In genomic region chr10:86365632-86366092, GRCm38 (mm10) we compare ENCODE assay signal across 7 mouse cellular contexts.
DNase-seq lines count a peak whose midpoint lies in the region; ATAC-seq and TF ChIP-seq lines count a peak whose summit lies in the region.

No protein-coding gene starts in this region.

- H3K27me3 ChIP-seq in hindbrain, embryonic 14.5 days (ENCODE audit: control insufficient read depth, insufficient read depth, low read length) = no peaks in the 10 kb centered on the region
- 0 out of 2 replicates have a peak, but pooled peaks cover 4% of the 10 kb centered on the region for H3K27me3 ChIP-seq in liver, embryonic 15.5 days

- H3K4me1 ChIP-seq in hindbrain, embryonic 14.5 days (replicated peaks; ENCODE audit: control insufficient read depth, insufficient read depth, low read length) = 0 out of 2 replicates have a peak, but pooled peaks cover 4% of the 10 kb centered on the region
- H3K4me1 ChIP-seq in liver, embryonic 15.5 days (replicated peaks) = peaks cover 14% of the 10 kb centered on the region

- H3K9me3 ChIP-seq in hindbrain, embryonic 14.5 days (ENCODE audit: control insufficient read depth, low read length) = no peaks in the 10 kb centered on the region
- H3K9me3 ChIP-seq in liver, embryonic 15.5 days (replicated peaks) = no peaks in the 10 kb centered on the region

- TF ChIP-seq POLR2A in brain, embryonic 14.5 days (IDR thresholded peaks at IDR 0.05; ENCODE audit: borderline replicate concordance, extremely low read depth, insufficient read depth, insufficient read length, poor library complexity, severe bottlenecking) = no peak

- no peak for TF ChIP-seq CTCF in brain, embryonic 14.5 days (IDR thresholded peaks at IDR 0.05; ENCODE audit: borderline replicate concordance, extremely low read depth, insufficient read depth, insufficient read length)

- peak; percentile 69 for ATAC-seq in hindbrain, embryonic 14.5 days (ENCODE audit: low FRiP score)
- peak; percentile 25; the same call in 1 of the 2 replicates for ATAC-seq in liver, embryonic 15.5 days (ENCODE audit: insufficient read depth)

- no peak overlapping the region for H3K27ac ChIP-seq in hindbrain, embryonic 14.5 days
- no peak overlapping the region for H3K27ac ChIP-seq in liver, embryonic 15.5 days (replicated peaks)

- peak; percentile 35 for DNase-seq in MN1 (ENCODE audit: low spot score)
- peak; percentile 62 for DNase-seq in brain, embryonic 14.5 days (ENCODE audit: low read depth)
- DNase-seq in hindbrain, embryonic 14.5 days (ENCODE audit: low spot score) = no peak
- no peak for DNase-seq in thymus, postnatal 25 days
- DNase-seq in c-Kit-positive CD71-positive TER-119-positive erythroid progenitor cells, embryonic 14.5 days (ENCODE audit: low spot score) = no peak
- DNase-seq in thymus, postnatal 0 days (ENCODE audit: low spot score) = no peak

- no peak overlapping the region for H3K4me2 ChIP-seq in hindbrain, embryonic 14.5 days (replicated peaks)
- no peak overlapping the region for H3K4me2 ChIP-seq in liver, embryonic 15.5 days

- no peak overlapping the region for H3K4me3 ChIP-seq in hindbrain, embryonic 14.5 days (replicated peaks; ENCODE audit: low read length)
- H3K4me3 ChIP-seq in liver, embryonic 15.5 days (replicated peaks) = no peak overlapping the region

- 48% methylated on average over 5 of the region's 5 CpGs for WGBS in hindbrain, embryonic 14.5 days
- 32% methylated on average over 5 of the region's 5 CpGs for whole genome bisulfite sequencing in liver, embryonic 15.5 days (ENCODE audit: insufficient replicate concordance)

- no peak overlapping the region for H3K9ac ChIP-seq in hindbrain, embryonic 14.5 days
- H3K9ac ChIP-seq in liver, embryonic 15.5 days = no peak overlapping the region

- no peaks in the 10 kb centered on the region for H3K36me3 ChIP-seq in hindbrain, embryonic 14.5 days (replicated peaks; ENCODE audit: control insufficient read depth, insufficient read depth)
- H3K36me3 ChIP-seq in liver, embryonic 15.5 days (replicated peaks) = no peaks in the 10 kb centered on the region

Comparison
In these comparisons a context has a peak if more than half of its experiments do, and no peak if none do; other contexts are left out.
1. DNase-seq: peak in MN1 (single experiment) and brain, embryonic 14.5 days (single experiment); none in hindbrain, embryonic 14.5 days (single experiment), thymus, postnatal 25 days (single experiment), c-Kit-positive CD71-positive TER-119-positive erythroid progenitor cells, embryonic 14.5 days (single experiment) and thymus, postnatal 0 days (single experiment).